Mouse (Mus musculus) kidney, postnatal 0 days (tissue): ENCODE data around the gene Zxdc. TPM values are rescaled to one million over a fixed set of nuclear protein-coding genes. Genes with fewer than 3 reads are reported as not detected.
A peak's percentile ranks its signal among the peaks of the same experiment; 100 is the strongest.

ENCODE experiments used
- ATAC-seq: fragments of 200-750 bp; cut with Nextera tagmentation; replicated peaks from 2 replicates; pipeline ENCODE4 v1.8.0; 2017; ENCODE audit warnings: low read depth, moderate number of reproducible peaks, moderate TSS enrichment, moderate library complexity; ENCODE audit not compliant: low FRiP score
- DNase-seq: peaks from one replicate; pipeline ENCODE4 v3.0.0-alpha.2; 2016; ENCODE audit warnings: low spot score
- H3K27ac ChIP-seq: fragments of 300-500 bp; sonication (generic); 2 replicates; pipeline ENCODE4 v1.5.1; 2014; ENCODE audit warnings: mild to moderate bottlenecking
- H3K27me3 ChIP-seq: fragments of 300-500 bp; sonication (generic); 2 replicates; pipeline ENCODE4 v1.6.1; 2014; ENCODE audit warnings: low read length, mixed read lengths; ENCODE audit not compliant: insufficient read depth
- H3K36me3 ChIP-seq: fragments of 300-500 bp; sonication (generic); 2 replicates; pipeline ENCODE4 v1.6.1; 2014; ENCODE audit warnings: low read length, mixed read lengths; ENCODE audit not compliant: insufficient read depth
- H3K4me1 ChIP-seq: fragments of 300-500 bp; sonication (generic); replicated peaks from 2 replicates; pipeline ENCODE4 v1.6.1; 2014; ENCODE audit warnings: antibody characterized with exemption, low read length, mixed read lengths; ENCODE audit not compliant: insufficient read depth
- H3K4me2 ChIP-seq: fragments of 300-500 bp; sonication (generic); 2 replicates; pipeline ENCODE4 v1.6.1; 2014; ENCODE audit warnings: mild to moderate bottlenecking, low read length, moderate library complexity, mixed read lengths
- H3K4me3 ChIP-seq: fragments of 300-500 bp; sonication (generic); replicated peaks from 2 replicates; pipeline ENCODE4 v1.5.1; 2014; ENCODE audit warnings: low read depth, low read length
- H3K9ac ChIP-seq: fragments of 300-500 bp; sonication (generic); 2 replicates; pipeline ENCODE4 v1.6.1; 2014; ENCODE audit warnings: low read depth, low read length
- H3K9me3 ChIP-seq: fragments of 300-500 bp; sonication (generic); replicated peaks from 2 replicates; pipeline ENCODE4 v1.6.1; 2016; ENCODE audit warnings: low read length, inconsistent platforms, mixed read lengths
- CTCF ChIP-seq: IDR thresholded peaks from 2 replicates; pipeline ENCODE4 v1.5.1; 2016; ENCODE audit warnings: antibody characterized with exemption, low read depth, mild to moderate bottlenecking, moderate library complexity
- WGBS: fragments of 180-500 bp; shearing (Covaris S2); extraction: QIAGEN DNeasy Blood & Tissue Kit; methylation state at CpG from one replicate; pipeline ENCODE4 v1.1.7; 2014; 5-methylcytosine and 5-hydroxymethylcytosine counted together
- polyA plus RNA-seq: library from polyadenylated mRNA; unstranded; fragments of >200 nt; fragmentation: Nextera tagmentation; extraction: Ambion mirVana; gene quantifications from 2 replicates; pipeline ENCODE4 v1.2.1, GENCODE M21; 2015

Zxdc gene
- polyA plus RNA-seq, result 8.8 and 9.1 TPM in 2 replicates

DNA sequence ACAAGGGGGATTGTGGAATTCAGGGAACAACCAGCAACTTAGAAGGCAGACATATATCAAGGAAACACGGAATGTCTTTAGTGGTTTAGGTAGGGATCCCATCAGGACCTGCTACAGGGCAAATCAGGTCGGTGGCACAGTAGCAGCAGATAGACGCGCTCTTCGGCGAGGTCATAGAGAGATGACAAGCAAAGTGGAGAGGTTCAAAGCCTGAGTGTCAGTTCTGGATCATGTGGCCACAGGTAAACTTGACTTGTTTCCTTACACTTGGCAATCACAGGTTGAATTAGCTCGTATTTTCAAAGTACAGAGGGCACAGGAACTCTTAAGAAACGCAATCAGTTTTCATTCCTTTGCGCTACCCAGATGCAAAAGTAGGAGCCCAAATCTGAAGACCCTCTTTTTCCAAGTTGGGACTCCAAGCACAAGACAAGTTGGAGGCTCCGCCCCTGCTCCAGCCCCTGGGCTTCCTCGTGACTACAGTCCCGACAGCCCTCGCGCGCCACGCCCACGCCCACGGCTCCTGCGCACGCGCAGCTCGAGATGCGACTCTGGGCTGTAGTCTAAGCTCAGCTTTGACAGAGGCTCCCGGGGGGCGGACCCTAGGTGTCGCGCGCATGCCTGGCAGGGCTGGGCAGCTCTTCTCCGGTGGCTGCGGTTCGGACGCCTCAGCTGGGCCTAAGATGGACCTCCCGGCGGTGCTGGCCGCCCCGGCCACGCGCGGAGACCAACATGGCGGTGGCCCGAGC, at the start of gene Zxdc:
Gene Zxdc (plus strand): TSS at position 517 of the 749 bp plus-strand sequence.
- Histone ChIP-seq H3K9ac (peak within 1 kb of the TSS; percentile 83), H3K27ac (peak within 1 kb of the TSS; percentile 87), H3K4me1 (peaks cover 12% of the 10 kb centered on the region; the same call in 1 of the 2 replicates), H3K9me3 (no peaks in the 10 kb centered on the region), H3K27me3 (no peaks in the 10 kb centered on the region), H3K4me2 (peak within 1 kb of the TSS; percentile 73), H3K4me3 (peak within 1 kb of the TSS; percentile 93), H3K36me3 (peaks cover 10% of the 10 kb centered on the region)
- peak; percentile 97 for DNase-seq
- 5% methylated on average over 41 of the region's 41 CpGs for WGBS
- TF ChIP-seq CTCF, result 0 out of 2 replicates have a peak, but pooled peaks have one; percentile 5
- ATAC-seq, result peak; percentile 97

DNA sequence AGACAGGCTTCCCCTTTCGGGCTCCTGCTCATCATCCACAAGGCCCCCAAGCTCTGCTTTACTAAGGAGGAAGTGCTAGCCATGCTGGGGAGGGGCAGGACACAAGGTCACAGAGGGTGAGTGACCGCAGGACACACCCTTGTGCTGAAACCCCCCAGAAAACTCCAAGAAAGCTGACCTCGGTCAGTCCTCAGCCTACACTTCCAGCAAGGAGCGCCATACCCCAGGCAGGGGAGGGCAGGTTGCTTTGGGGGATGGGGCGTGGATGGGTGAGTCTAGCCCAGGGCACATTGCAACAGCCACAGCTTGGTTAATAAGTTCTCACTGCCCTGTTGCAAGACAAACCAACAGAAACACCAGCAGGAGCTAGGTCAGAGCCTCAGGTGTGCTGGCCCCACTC, 48.9 kb upstream of the Zxdc start:
- DNase-seq (peak; percentile 24), ATAC-seq (peak; percentile 86)
- TF ChIP-seq CTCF, result no peak
- no peaks in the 10 kb centered on the region for H3K4me1 ChIP-seq
- no peak overlapping the region for H3K4me3 ChIP-seq
- no peaks in the 10 kb centered on the region for H3K9me3 ChIP-seq
- H3K4me2 ChIP-seq, result no peak overlapping the region
- 56% methylated on average over 5 of the region's 5 CpGs for WGBS
- peak overlapping the region; percentile 47 for H3K27ac ChIP-seq
- H3K9ac ChIP-seq, result no peak overlapping the region
- no peaks in the 10 kb centered on the region for H3K36me3 ChIP-seq
- H3K27me3 ChIP-seq, result no peaks in the 10 kb centered on the region

DNA sequence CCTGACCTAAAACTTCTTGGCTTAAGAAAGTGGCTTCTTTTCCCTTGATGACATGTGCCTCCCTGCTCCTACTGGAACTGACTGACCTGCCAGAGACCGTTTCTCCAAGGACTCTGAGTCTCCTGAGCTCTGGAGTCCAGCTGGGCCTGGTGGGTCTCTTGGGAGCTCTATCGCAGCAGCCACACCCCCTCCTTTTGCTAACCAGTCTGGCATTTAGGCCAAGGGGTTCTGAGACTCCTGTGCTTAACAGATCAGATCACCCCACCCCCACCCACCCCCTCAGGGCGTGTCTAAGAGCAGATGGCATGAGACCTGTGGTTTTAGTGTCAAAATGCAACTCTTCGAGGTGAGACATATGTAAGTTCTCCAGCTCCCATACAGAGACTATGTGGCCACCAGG, 47.5 kb upstream of the Zxdc start:
- no peak for TF ChIP-seq CTCF
- Histone ChIP-seq H3K4me3 (no peak overlapping the region), H3K4me1 (no peaks in the 10 kb centered on the region), H3K4me2 (no peak overlapping the region), H3K9ac (no peak overlapping the region), H3K9me3 (no peaks in the 10 kb centered on the region), H3K27ac (no peak overlapping the region), H3K27me3 (no peaks in the 10 kb centered on the region), H3K36me3 (no peaks in the 10 kb centered on the region)
- DNase-seq (no peak), ATAC-seq (no peak)
- WGBS, result 41% methylated on average over 4 of the region's 4 CpGs

DNA sequence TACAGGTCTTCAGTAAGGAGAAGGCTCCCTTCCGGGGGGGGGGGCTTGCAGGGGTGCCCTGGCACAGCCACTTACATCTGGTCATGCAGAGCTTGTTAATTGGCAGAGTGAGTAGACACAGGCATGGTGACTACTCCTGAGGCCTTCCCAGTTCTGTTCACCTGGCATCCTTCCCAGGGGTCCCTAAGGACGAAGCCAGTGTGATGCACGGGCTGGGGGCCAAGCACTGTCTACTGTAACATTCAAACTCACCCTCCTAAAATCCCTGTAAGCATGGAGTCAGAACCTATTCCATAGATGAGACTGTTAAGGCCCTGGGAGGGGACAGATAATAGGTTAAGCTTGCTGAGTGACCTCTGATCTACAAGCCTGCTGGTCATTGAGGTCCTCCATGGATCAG, 45.3 kb upstream of the Zxdc start:
- DNase-seq (no peak), ATAC-seq (no peak)
- 76% methylated on average over 3 of the region's 3 CpGs for WGBS
- no peaks in the 10 kb centered on the region for H3K27me3 ChIP-seq
- H3K4me2 ChIP-seq, result no peak overlapping the region
- no peak overlapping the region for H3K27ac ChIP-seq
- no peaks in the 10 kb centered on the region for H3K36me3 ChIP-seq
- H3K4me3 ChIP-seq, result no peak overlapping the region
- H3K9ac ChIP-seq, result no peak overlapping the region
- H3K9me3 ChIP-seq, result no peaks in the 10 kb centered on the region
- no peak for TF ChIP-seq CTCF
- no peaks in the 10 kb centered on the region for H3K4me1 ChIP-seq

DNA sequence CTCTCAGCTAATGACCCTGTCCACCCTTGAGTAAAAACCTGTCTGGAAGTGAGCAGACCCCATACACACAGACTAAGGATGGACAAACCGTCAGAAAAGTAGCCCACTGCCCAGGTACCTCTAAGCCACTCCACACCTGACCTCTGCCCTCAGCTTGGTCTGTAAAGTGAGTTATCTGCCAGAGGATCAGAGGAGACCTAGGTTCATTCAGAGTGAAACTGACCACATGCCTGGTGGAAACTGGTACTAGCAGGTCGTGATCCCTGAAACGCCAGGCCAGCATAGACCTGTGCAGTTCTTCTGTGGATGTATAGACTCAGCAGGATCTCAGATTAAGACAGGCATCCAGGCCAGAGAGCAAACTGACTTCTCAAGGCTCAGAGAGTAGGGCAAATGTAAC, 44.8 kb upstream of the Zxdc start:
- ATAC-seq, result peak; percentile 8; the same call in 1 of the 2 replicates
- TF ChIP-seq CTCF, result no peak
- no peak for DNase-seq
- 52% methylated on average over 3 of the region's 3 CpGs for WGBS
- peak overlapping the region; percentile 51 for H3K4me2 ChIP-seq
- no peaks in the 10 kb centered on the region for H3K9me3 ChIP-seq
- H3K27ac ChIP-seq, result no peak overlapping the region
- H3K27me3 ChIP-seq, result no peaks in the 10 kb centered on the region
- peak overlapping the region; percentile 16; the same call in 1 of the 2 replicates for H3K4me3 ChIP-seq
- H3K9ac ChIP-seq, result 0 out of 2 replicates have a peak overlapping the region, but pooled peaks have one; percentile 37
- H3K36me3 ChIP-seq, result no peaks in the 10 kb centered on the region
- no peaks in the 10 kb centered on the region for H3K4me1 ChIP-seq

DNA sequence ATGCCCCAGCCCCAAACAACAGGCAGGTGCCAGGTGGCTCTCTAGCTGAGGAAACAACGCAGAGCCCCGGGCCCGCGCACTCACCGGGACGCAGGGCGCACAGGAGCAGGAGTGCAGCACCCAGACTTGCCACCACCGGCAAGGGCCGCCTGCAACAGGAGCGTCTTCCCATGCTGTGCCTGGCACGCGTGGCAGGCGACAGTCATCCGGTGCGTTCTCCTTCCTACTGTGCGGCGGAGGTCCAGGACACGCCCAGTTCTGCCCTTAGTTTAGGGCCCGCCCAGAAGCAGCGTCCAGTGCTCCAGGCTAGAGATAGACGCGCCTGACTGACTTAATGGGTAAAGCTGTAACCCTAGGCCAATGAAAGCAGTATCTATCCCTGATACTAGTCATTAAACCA, 44.3 kb upstream of the Zxdc start, which contains the start of gene Chst13:
Gene Chst13 (minus strand): TSS at position 195 of the 400 bp plus-strand sequence.
- H3K9ac ChIP-seq, result 0 out of 2 replicates have a peak within 1 kb of the TSS, but pooled peaks have one; percentile 37
- H3K4me1 ChIP-seq, result no peaks in the 10 kb centered on the region
- peak; percentile 38; the same call in 1 of the 2 replicates for ATAC-seq
- H3K4me3 ChIP-seq, result peak within 1 kb of the TSS; percentile 16; the same call in 1 of the 2 replicates
- no peaks in the 10 kb centered on the region for H3K27me3 ChIP-seq
- H3K4me2 ChIP-seq, result peak within 1 kb of the TSS; percentile 51
- no peak for TF ChIP-seq CTCF
- WGBS, result 3% methylated on average over 22 of the region's 22 CpGs
- H3K36me3 ChIP-seq, result no peaks in the 10 kb centered on the region
- H3K27ac ChIP-seq, result no peak within 1 kb of the TSS
- no peaks in the 10 kb centered on the region for H3K9me3 ChIP-seq
- DNase-seq, result peak; percentile 33
